9 mouse cellular contexts compared by ENCODE assay signal in genomic region chr15:5145196-5145945, GRCm38 (mm10). TPM values are rescaled to one million over a fixed set of nuclear protein-coding genes. Genes with fewer than 3 reads are reported as not detected.
DNase-seq lines count a peak whose midpoint lies in the region; ATAC-seq and TF ChIP-seq lines count a peak whose summit lies in the region.
"Had no signal": no experiment of that assay in that cellular context is flagged by ENCODE, and none has a peak within 500 bp of the region (broad histone marks: within the 10 kb centered on the region; RNA-seq: fewer than 3 reads in every experiment).

No protein-coding gene starts in this region.

- no peak for TF ChIP-seq EP300 in lung, postnatal 0 days (IDR thresholded peaks at IDR 0.05)

- ATAC-seq in lung, postnatal 0 days = no peak
- no peak for ATAC-seq in limb, embryonic 11.5 days (ENCODE audit: insufficient number of reproducible peaks, low FRiP score, low TSS enrichment, low read depth)
- ATAC-seq in stomach, embryonic 15.5 days (ENCODE audit: insufficient read depth, low FRiP score, low read depth) = no peak

- no peak for DNase-seq in lung, postnatal 0 days (ENCODE audit: low spot score)
- DNase-seq in lung, adult 18-20 months = no peak
- DNase-seq in limb, embryonic 11.5 days (ENCODE audit: low spot score) = no peak
- DNase-seq in cerebellum, postnatal 10 days = no peak
- DNase-seq in layer of hippocampus, adult 9-11 months = no peak
- no peak for DNase-seq in adrenal gland, postnatal 14 days
- DNase-seq: kidney, adult 9 months had no signal

- H3K9me3 ChIP-seq in lung, postnatal 0 days (ENCODE audit: low read length) = no peaks in the 10 kb centered on the region
- H3K9me3 ChIP-seq in limb, embryonic 11.5 days (ENCODE audit: control insufficient read depth, low read length) = no peaks in the 10 kb centered on the region
- H3K9me3 ChIP-seq in stomach, embryonic 15.5 days = no peaks in the 10 kb centered on the region

- TF ChIP-seq CTCF in lung, postnatal 0 days (IDR thresholded peaks at IDR 0.05) = no peak
- no peak for TF ChIP-seq CTCF in embryonic fibroblast, embryonic 13.5 days (IDR thresholded peaks at IDR 0.05; ENCODE audit: borderline replicate concordance, insufficient read depth, low read length)

- no peak overlapping the region for H3K4me3 ChIP-seq in lung, postnatal 0 days (ENCODE audit: low read depth, low read length)
- peak overlapping the region; percentile 93 for H3K4me3 ChIP-seq in embryonic fibroblast, embryonic 13.5 days (ENCODE audit: insufficient read depth, low read length)
- H3K4me3 ChIP-seq in limb, embryonic 11.5 days (ENCODE audit: low read depth, low read length) = no peak overlapping the region
- H3K4me3 ChIP-seq in stomach, embryonic 15.5 days (replicated peaks) = peak overlapping the region; percentile 68

- TF ChIP-seq POLR2A in embryonic fibroblast, embryonic 13.5 days (IDR thresholded peaks at IDR 0.05; ENCODE audit: low read depth, low read length) = peak; percentile 18; the same call in 1 of the 2 replicates

- H3K4me1 ChIP-seq in lung, postnatal 0 days (ENCODE audit: insufficient read depth, low read depth, low read length) = no peaks in the 10 kb centered on the region; the same call in 1 of the 2 replicates
- H3K4me1 ChIP-seq in embryonic fibroblast, embryonic 13.5 days (ENCODE audit: control insufficient read depth, insufficient read depth, low read length) = peaks cover 9% of the 10 kb centered on the region
- H3K4me1 ChIP-seq in limb, embryonic 11.5 days (ENCODE audit: control insufficient read depth, insufficient read depth, low read length) = peaks cover 15% of the 10 kb centered on the region
- H3K4me1 ChIP-seq in stomach, embryonic 15.5 days = peaks cover 8% of the 10 kb centered on the region

- no peaks in the 10 kb centered on the region for H3K27me3 ChIP-seq in lung, postnatal 0 days (replicated peaks; ENCODE audit: insufficient read depth, low read length)
- no peaks in the 10 kb centered on the region for H3K27me3 ChIP-seq in limb, embryonic 11.5 days (ENCODE audit: control insufficient read depth, insufficient read depth, low read length)
- no peaks in the 10 kb centered on the region for H3K27me3 ChIP-seq in stomach, embryonic 15.5 days (replicated peaks)

- H3K27ac ChIP-seq in lung, postnatal 0 days (ENCODE audit: low read length) = no peak overlapping the region
- peak overlapping the region; percentile 87 for H3K27ac ChIP-seq in embryonic fibroblast, embryonic 13.5 days (ENCODE audit: insufficient read depth, low read length)
- H3K27ac ChIP-seq in limb, embryonic 11.5 days (replicated peaks; ENCODE audit: low read depth, low read length) = no peak overlapping the region
- no peak overlapping the region for H3K27ac ChIP-seq in stomach, embryonic 15.5 days

- no peak overlapping the region for H3K9ac ChIP-seq in lung, postnatal 0 days (replicated peaks; ENCODE audit: low read depth)
- no peak overlapping the region for H3K9ac ChIP-seq in limb, embryonic 11.5 days (ENCODE audit: low read length)
- no peak overlapping the region for H3K9ac ChIP-seq in stomach, embryonic 15.5 days

- 38% methylated on average over 9 of the region's 9 CpGs for WGBS in lung, postnatal 0 days
- 43% methylated on average over 9 of the region's 9 CpGs for WGBS in limb, embryonic 11.5 days
- WGBS in stomach, embryonic 15.5 days = 43% methylated on average over 9 of the region's 9 CpGs

- 0 out of 2 replicates have a peak overlapping the region, but pooled peaks have one; percentile 81 for H3K4me2 ChIP-seq in lung, postnatal 0 days (replicated peaks; ENCODE audit: low read depth, low read length)
- peak overlapping the region; percentile 65 for H3K4me2 ChIP-seq in limb, embryonic 11.5 days (ENCODE audit: low read depth, severe bottlenecking)
- peak overlapping the region; percentile 66 for H3K4me2 ChIP-seq in stomach, embryonic 15.5 days

- H3K36me3 ChIP-seq in lung, postnatal 0 days (ENCODE audit: insufficient read depth, low read length) = no peaks in the 10 kb centered on the region
- H3K36me3 ChIP-seq in limb, embryonic 11.5 days (ENCODE audit: control insufficient read depth, insufficient read depth, low read length) = no peaks in the 10 kb centered on the region
- no peaks in the 10 kb centered on the region for H3K36me3 ChIP-seq in stomach, embryonic 15.5 days

RNA-seq across cellular contexts. Expression of gene Prkaa1, which starts 1.7 kb away (rescaled TPM):
- polyA plus RNA-seq in lung, postnatal 0 days (2015; fragmentation: Nextera tagmentation; extraction: Ambion mirVana) = 13.3 and 14.1 TPM in 2 replicates
- polyA plus RNA-seq in embryonic fibroblast, embryonic 13.5 days (2011; ENCODE audit: insufficient read length, low read depth, missing spikeins) = 32.0 and 41.2 TPM in 2 replicates
- polyA plus RNA-seq in limb, embryonic 11.5 days (2014; fragmentation: Nextera tagmentation; extraction: Ambion mirVana) = 20.4 and 21.2 TPM in 2 replicates
- 19.9 and 21.5 TPM in 2 replicates for polyA plus RNA-seq in stomach, embryonic 15.5 days (2015; fragmentation: Nextera tagmentation; extraction: Ambion mirVana)
- 32.3 and 33.7 TPM in 2 replicates for total RNA-seq in adrenal gland, postnatal 14 days (2021)

RNA-seq across cellular contexts. Expression of gene Rpl37, which starts 28.9 kb away (rescaled TPM):
- 559 and 573 TPM in 2 replicates for polyA plus RNA-seq in lung, postnatal 0 days (2015; fragmentation: Nextera tagmentation; extraction: Ambion mirVana)
- polyA plus RNA-seq in embryonic fibroblast, embryonic 13.5 days (2011; ENCODE audit: insufficient read length, low read depth, missing spikeins) = 606 and 706 TPM in 2 replicates
- polyA plus RNA-seq in limb, embryonic 11.5 days (2014; fragmentation: Nextera tagmentation; extraction: Ambion mirVana) = 651 and 672 TPM in 2 replicates
- polyA plus RNA-seq in stomach, embryonic 15.5 days (2015; fragmentation: Nextera tagmentation; extraction: Ambion mirVana) = 511 and 526 TPM in 2 replicates
- total RNA-seq in adrenal gland, postnatal 14 days (2021) = 366 and 383 TPM in 2 replicates

RNA-seq across cellular contexts. Expression of gene Card6, which starts 37.0 kb away (rescaled TPM):
- 2.1 and 2.7 TPM in 2 replicates for polyA plus RNA-seq in lung, postnatal 0 days (2015; fragmentation: Nextera tagmentation; extraction: Ambion mirVana)
- polyA plus RNA-seq in embryonic fibroblast, embryonic 13.5 days (2011; ENCODE audit: insufficient read length, low read depth, missing spikeins) = 1.8 TPM in 2 replicates
- polyA plus RNA-seq in limb, embryonic 11.5 days (2014; fragmentation: Nextera tagmentation; extraction: Ambion mirVana) = 1.0 and 1.4 TPM in 2 replicates
- 1.6 and 1.9 TPM in 2 replicates for polyA plus RNA-seq in stomach, embryonic 15.5 days (2015; fragmentation: Nextera tagmentation; extraction: Ambion mirVana)
- 9.0 and 12.1 TPM in 2 replicates for total RNA-seq in adrenal gland, postnatal 14 days (2021)

RNA-seq across cellular contexts. Expression of gene Ttc33, which starts 40.0 kb away (rescaled TPM):
- 35.4 and 35.9 TPM in 2 replicates for polyA plus RNA-seq in lung, postnatal 0 days (2015; fragmentation: Nextera tagmentation; extraction: Ambion mirVana)
- polyA plus RNA-seq in embryonic fibroblast, embryonic 13.5 days (2011; ENCODE audit: insufficient read length, low read depth, missing spikeins) = 23.2 and 28.7 TPM in 2 replicates
- 46.2 and 47.2 TPM in 2 replicates for polyA plus RNA-seq in limb, embryonic 11.5 days (2014; fragmentation: Nextera tagmentation; extraction: Ambion mirVana)
- 36.5 and 37.8 TPM in 2 replicates for polyA plus RNA-seq in stomach, embryonic 15.5 days (2015; fragmentation: Nextera tagmentation; extraction: Ambion mirVana)
- 53.1 and 54.6 TPM in 2 replicates for total RNA-seq in adrenal gland, postnatal 14 days (2021)

Comparison
In these comparisons a context has a peak if more than half of its experiments do, and no peak if none do; other contexts are left out.
1. H3K4me3 ChIP-seq: peak in embryonic fibroblast, embryonic 13.5 days (single experiment) and stomach, embryonic 15.5 days (single experiment); none in lung, postnatal 0 days (single experiment) and limb, embryonic 11.5 days (single experiment).
2. Peak in every context shown above with its lines, with median percentiles within 50 percentile points of each other: H3K4me2 ChIP-seq.